8 mouse cellular contexts compared by ENCODE assay signal in genomic region chr11:44617734-44618586, GRCm38 (mm10). TPM values are rescaled to one million over a fixed set of nuclear protein-coding genes. Genes with fewer than 3 reads are reported as not detected.
DNase-seq lines count a peak whose midpoint lies in the region; ATAC-seq and TF ChIP-seq lines count a peak whose summit lies in the region.

No protein-coding gene starts in this region.

- H3K9me3 ChIP-seq in hindbrain, postnatal 0 days (ENCODE audit: low read length) = no peaks in the 10 kb centered on the region
- no peaks in the 10 kb centered on the region for H3K9me3 ChIP-seq in liver, embryonic 12.5 days (replicated peaks)
- H3K9me3 ChIP-seq in neural tube, embryonic 13.5 days = no peaks in the 10 kb centered on the region

- H3K4me2 ChIP-seq in hindbrain, postnatal 0 days (ENCODE audit: low read depth, low read length) = peak overlapping the region; percentile 87
- peak overlapping the region; percentile 65 for H3K4me2 ChIP-seq in liver, embryonic 12.5 days
- peak overlapping the region; percentile 86 for H3K4me2 ChIP-seq in neural tube, embryonic 13.5 days

- under 1% methylated on average over 55 of the region's 55 CpGs for WGBS in hindbrain, postnatal 0 days
- 1% methylated on average over 54 of the region's 55 CpGs for WGBS in liver, embryonic 12.5 days (ENCODE audit: insufficient replicate concordance)
- under 1% methylated on average over 55 of the region's 55 CpGs for WGBS in neural tube, embryonic 13.5 days

- no peaks in the 10 kb centered on the region for H3K27me3 ChIP-seq in hindbrain, postnatal 0 days (ENCODE audit: insufficient read depth, low read length)
- peaks cover 95% of the 10 kb centered on the region for H3K27me3 ChIP-seq in liver, embryonic 12.5 days (replicated peaks)
- peaks cover 25% of the 10 kb centered on the region for H3K27me3 ChIP-seq in neural tube, embryonic 13.5 days

- H3K4me1 ChIP-seq in hindbrain, postnatal 0 days (ENCODE audit: insufficient read depth, low read length) = 0 out of 2 replicates have a peak, but pooled peaks cover 3% of the 10 kb centered on the region
- peaks cover 16% of the 10 kb centered on the region for H3K4me1 ChIP-seq in liver, embryonic 12.5 days
- peaks cover 56% of the 10 kb centered on the region for H3K4me1 ChIP-seq in neural tube, embryonic 13.5 days (replicated peaks)

- H3K4me3 ChIP-seq in left cerebral cortex, adult 2 months = peak overlapping the region; percentile 46
- peak overlapping the region; percentile 73 for H3K4me3 ChIP-seq in hindbrain, postnatal 0 days (ENCODE audit: low read length)
- H3K4me3 ChIP-seq in liver, embryonic 12.5 days = peak overlapping the region; percentile 43
- H3K4me3 ChIP-seq in neural tube, embryonic 13.5 days = peak overlapping the region; percentile 81

- DNase-seq in left cerebral cortex, adult 2 months (ENCODE audit: extremely low spot score in 1 of 2, low spot score in 2 of 2) = peak; percentile 27 to 31
- no peak for DNase-seq in left cerebral cortex, adult 11 months (ENCODE audit: low spot score)
- peak; percentile 67 for DNase-seq in cerebellum, adult 9-11 months
- DNase-seq in gastrocnemius, postnatal 14 days = peak; percentile 53
- DNase-seq in hindbrain, postnatal 0 days (ENCODE audit: low spot score) = peak; percentile 77

- no peak for TF ChIP-seq CTCF in left cerebral cortex, adult 2 months (IDR thresholded peaks at IDR 0.05)
- TF ChIP-seq CTCF in hindbrain, postnatal 0 days (IDR thresholded peaks at IDR 0.05; ENCODE audit: low read depth) = no peak

- H3K27ac ChIP-seq in left cerebral cortex, adult 2 months = peak overlapping the region; percentile 58; the same call in 1 of the 2 replicates
- H3K27ac ChIP-seq in hindbrain, postnatal 0 days = peak overlapping the region; percentile 88
- no peak overlapping the region for H3K27ac ChIP-seq in liver, embryonic 12.5 days
- peak overlapping the region; percentile 97 for H3K27ac ChIP-seq in neural tube, embryonic 13.5 days (replicated peaks)

- ATAC-seq in hindbrain, postnatal 0 days = no peak
- ATAC-seq in liver, embryonic 12.5 days = no peak
- no peak for ATAC-seq in neural tube, embryonic 13.5 days (ENCODE audit: low read depth)
- no peak for ATAC-seq in monocyte, adult 5-6 weeks (replicated peaks; ENCODE audit: insufficient number of reproducible peaks, low FRiP score, low TSS enrichment, poor library complexity, severe bottlenecking)

- peak overlapping the region; percentile 79 for H3K9ac ChIP-seq in hindbrain, postnatal 0 days (replicated peaks; ENCODE audit: low read length)
- H3K9ac ChIP-seq in liver, embryonic 12.5 days = no peak overlapping the region
- H3K9ac ChIP-seq in neural tube, embryonic 13.5 days = peak overlapping the region; percentile 99

- no peaks in the 10 kb centered on the region for H3K36me3 ChIP-seq in hindbrain, postnatal 0 days (ENCODE audit: insufficient read depth, low read length)
- H3K36me3 ChIP-seq in liver, embryonic 12.5 days = no peaks in the 10 kb centered on the region
- peaks cover 5% of the 10 kb centered on the region; the same call in 1 of the 2 replicates for H3K36me3 ChIP-seq in neural tube, embryonic 13.5 days

- intact Hi-C loops in left cerebral cortex, adult 2 months (cut with DNase I) = loop anchor here (10.0 kb wide), 1 partner anchor 1117 kb away; no protein-coding TSS in a partner anchor
- intact Hi-C loops in gastrocnemius, postnatal 14 days (cut with DNase I; ENCODE audit: low total_unique reads) = no loop called here

RNA-seq across cellular contexts. Expression of gene Ebf1, which starts 0.8 kb away (rescaled TPM):
- total RNA-seq in left cerebral cortex, adult 2 months (2021) = 1 to 10 TPM; 3.3 to 3.6 TPM
- total RNA-seq in gastrocnemius, postnatal 14 days (2021) = 10 to 100 TPM; 15.8 to 18.3 TPM
- 58.6 and 67.1 TPM in 2 replicates for total RNA-seq in hindbrain, postnatal 0 days (2014; rRNA removed)
- polyA plus RNA-seq in hindbrain, postnatal 0 days (2015; fragmentation: Nextera tagmentation; extraction: Ambion mirVana) = 71.7 and 77.7 TPM in 2 replicates
- polyA plus RNA-seq in liver, embryonic 12.5 days (2016; fragmentation: Nextera tagmentation; extraction: Ambion mirVana) = 0.26 and 0.41 TPM in 2 replicates
- 182 and 184 TPM in 2 replicates for polyA plus RNA-seq in neural tube, embryonic 13.5 days (2015; fragmentation: Nextera tagmentation; extraction: Ambion mirVana)
- 7.4 to 16.9 TPM (median 14.2 TPM) in 3 replicates for total RNA-seq in monocyte, adult 5-6 weeks (2017)
